Mouse (Mus musculus) natural killer cell, adult 2 months (primary cell): Measurements from ENCODE around the gene Vps37d.
"Not testable (repeated sequence)": the region's sequence is repeated elsewhere in the genome, so short reads cannot be mapped to it uniquely, and the experiment has no call there.

Source experiments
- DNase-seq, 2 experiments: peaks; one replicate each; pipeline ENCODE4 v3.0.0; 2022; ENCODE audit warnings: low spot score in 2 of 2

Vps37d gene

GRCm38 (mm10) chr5:135075655-135076054 lies 2.4 kb downstream of the Vps37d start:
- DNase-seq = no peak

- no peak for DNase-seq
These were observed 4.5 kb downstream of the Vps37d start for GRCm38 (mm10) chr5:135073349-135074150.

- no peak for DNase-seq
These were observed 5.3 kb downstream of the Vps37d start for GRCm38 (mm10) chr5:135072720-135073119.

- DNase-seq = no peak
These were observed 6.0 kb downstream of the Vps37d start for GRCm38 (mm10) chr5:135072061-135072460.

- no peak for DNase-seq
These were observed 7.6 kb downstream of the Vps37d start for GRCm38 (mm10) chr5:135070448-135070847.

GRCm38 (mm10) chr5:135066008-135066407 lies 12.1 kb downstream of the Vps37d start:
- DNase-seq = no peak

GRCm38 (mm10) chr5:135064909-135065446 lies 13.1 kb downstream of the Vps37d start, which contains the start of gene Bud23:
Bud23 (minus strand) TSS chr5:135064959.
- DNase-seq = not testable (repeated sequence)

GRCm38 (mm10) chr5:135064382-135064766 lies 13.7 kb downstream of the Vps37d start:
- DNase-seq = no peak

- peak; percentile 93 to 95 for DNase-seq
These were observed 14.3 kb downstream of the Vps37d start, which contains the start of gene Dnajc30 for GRCm38 (mm10) chr5:135063629-135064381. Dnajc30 (plus strand) TSS chr5:135064202.

- DNase-seq = no peak
These were observed 24.7 kb downstream of the Vps37d start for GRCm38 (mm10) chr5:135053356-135053755.

- not testable (repeated sequence) for DNase-seq
These were observed 28.8 kb downstream of the Vps37d start for GRCm38 (mm10) chr5:135049268-135049667.

- DNase-seq = no peak
These were observed 29.5 kb downstream of the Vps37d start for GRCm38 (mm10) chr5:135048539-135048938.

GRCm38 (mm10) chr5:135044575-135044974 lies 33.5 kb downstream of the Vps37d start:
- DNase-seq = no peak

GRCm38 (mm10) chr5:135042105-135042788 lies 35.8 kb downstream of the Vps37d start:
- DNase-seq = no peak

- no peak for DNase-seq
These were observed 37.3 kb downstream of the Vps37d start for GRCm38 (mm10) chr5:135040777-135041176.

- no peak for DNase-seq
These were observed 38.0 kb downstream of the Vps37d start for GRCm38 (mm10) chr5:135040059-135040458.

GRCm38 (mm10) chr5:135039541-135039940 lies 38.5 kb downstream of the Vps37d start:
- DNase-seq = no peak

- no peak for DNase-seq
These were observed 40.1 kb downstream of the Vps37d start for GRCm38 (mm10) chr5:135037946-135038345.

- no peak for DNase-seq
These were observed 42.3 kb downstream of the Vps37d start for GRCm38 (mm10) chr5:135035608-135036359.

GRCm38 (mm10) chr5:135034593-135034992 lies 43.5 kb downstream of the Vps37d start:
- DNase-seq = no peak

GRCm38 (mm10) chr5:135032581-135032980 lies 45.5 kb downstream of the Vps37d start:
- no peak for DNase-seq
